Mouse (Mus musculus): ENCODE data around the gene Zfp652. TPM values are rescaled to one million over a fixed set of nuclear protein-coding genes. Genes with fewer than 3 reads are reported as not detected.

Gene Zfp652
- polyA plus RNA-seq, 1 experiment from 2014 or later, result 27.9 TPM

DNA sequence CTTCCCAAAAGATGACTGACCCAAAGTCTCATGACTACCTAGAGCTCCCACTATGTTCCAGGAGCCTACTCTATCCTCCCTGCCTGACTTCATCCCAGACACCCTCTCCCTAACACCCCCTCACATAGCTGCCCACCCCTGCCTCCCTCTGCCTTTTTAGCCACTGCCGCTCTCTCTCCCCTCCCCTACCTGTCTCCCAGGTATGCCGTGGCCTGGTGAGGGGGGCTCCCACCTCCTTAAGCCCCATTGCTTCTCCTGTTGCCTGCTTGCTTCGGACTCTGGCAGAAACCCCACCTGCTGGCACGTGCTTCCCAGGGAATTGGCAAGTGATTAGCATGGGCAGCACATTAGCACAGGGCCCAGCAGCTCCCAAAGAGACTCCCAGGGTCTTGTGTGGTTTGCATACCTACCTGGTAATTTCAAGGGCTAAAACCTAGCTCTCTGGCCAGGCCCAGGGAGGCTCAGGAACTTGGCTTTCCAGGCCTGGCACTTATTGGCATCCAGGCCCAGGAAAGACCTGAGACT lies 117.1 kb downstream of the Zfp652 start:
- Histone ChIP-seq H3K4me2 (no peak overlapping the region), H3K27ac (no peak overlapping the region), H3K36me3 (ENCODE audit: poor library complexity, severe bottlenecking) (no peaks in the 10 kb centered on the region), H3K4me1 (peaks cover 33% of the 10 kb centered on the region), H3K4me3 (no peak overlapping the region), H3K27me3 (peaks cover 96% of the 10 kb centered on the region), H3K9me3 (replicated peaks) (no peaks in the 10 kb centered on the region), H3K9ac (no peak overlapping the region)
- ATAC-seq, result no peak
- 37% methylated on average over 4 of the region's 4 CpGs for WGBS

GRCm38 (mm10) chr11:95830411-95831275 lies 118.2 kb downstream of the Zfp652 start:
- peak overlapping the region; percentile 44 for H3K4me2 ChIP-seq
- no peaks in the 10 kb centered on the region for H3K36me3 ChIP-seq (ENCODE audit: poor library complexity, severe bottlenecking)
- WGBS, result 2% methylated on average over 80 of the region's 80 CpGs
- H3K4me3 ChIP-seq, result peak overlapping the region; percentile 23
- no peak for ATAC-seq
- no peak overlapping the region for H3K27ac ChIP-seq
- H3K9me3 ChIP-seq (replicated peaks), result no peaks in the 10 kb centered on the region
- no peak overlapping the region for H3K9ac ChIP-seq
- H3K4me1 ChIP-seq, result peaks cover 26% of the 10 kb centered on the region
- peaks cover 97% of the 10 kb centered on the region for H3K27me3 ChIP-seq

- Histone ChIP-seq H3K27ac (no peak overlapping the region), H3K4me2 (peak overlapping the region; percentile 44; the same call in 1 of the 2 replicates), H3K36me3 (ENCODE audit: poor library complexity, severe bottlenecking) (no peaks in the 10 kb centered on the region), H3K9ac (no peak overlapping the region), H3K9me3 (replicated peaks) (no peaks in the 10 kb centered on the region), H3K27me3 (peaks cover 99% of the 10 kb centered on the region), H3K4me3 (peak overlapping the region; percentile 23), H3K4me1 (peaks cover 26% of the 10 kb centered on the region)
- no peak for ATAC-seq
- WGBS, result 10% methylated on average over 10 of the region's 10 CpGs
These were observed 118.8 kb downstream of the Zfp652 start for GRCm38 (mm10) chr11:95831276-95831619.

DNA sequence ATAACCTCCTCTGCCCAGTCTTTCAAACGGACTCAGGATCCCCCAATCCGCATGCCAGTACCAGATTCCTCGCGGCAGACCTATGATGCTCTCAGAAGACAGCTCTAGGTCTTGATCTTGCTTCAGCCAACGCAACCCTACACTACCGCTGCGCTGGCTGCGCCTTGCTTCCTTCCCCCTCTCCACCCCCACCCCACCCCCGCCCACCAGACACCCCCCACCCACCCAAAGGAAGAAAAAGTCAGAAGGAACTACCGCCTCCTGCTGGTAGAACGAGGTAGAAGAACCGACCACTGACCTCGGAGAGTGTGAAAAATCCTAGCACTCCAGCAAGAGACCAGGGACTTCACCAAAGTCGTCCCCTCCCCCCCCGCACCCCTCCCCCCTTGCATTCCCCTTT lies 119.2 kb downstream of the Zfp652 start:
- Histone ChIP-seq H3K4me2 (peak overlapping the region; percentile 44; the same call in 1 of the 2 replicates), H3K36me3 (ENCODE audit: poor library complexity, severe bottlenecking) (no peaks in the 10 kb centered on the region), H3K9ac (no peak overlapping the region), H3K4me3 (peak overlapping the region; percentile 23), H3K9me3 (replicated peaks) (no peaks in the 10 kb centered on the region), H3K4me1 (peaks cover 26% of the 10 kb centered on the region), H3K27me3 (peaks cover 99% of the 10 kb centered on the region), H3K27ac (no peak overlapping the region)
- 1% methylated on average over 15 of the region's 15 CpGs for WGBS
- no peak for ATAC-seq

- Histone ChIP-seq H3K36me3 (ENCODE audit: poor library complexity, severe bottlenecking) (no peaks in the 10 kb centered on the region), H3K4me1 (peaks cover 30% of the 10 kb centered on the region), H3K4me2 (no peak overlapping the region), H3K9me3 (replicated peaks) (no peaks in the 10 kb centered on the region), H3K27ac (no peak overlapping the region), H3K27me3 (peaks cover 99% of the 10 kb centered on the region), H3K4me3 (no peak overlapping the region), H3K9ac (no peak overlapping the region)
- whole genome bisulfite sequencing, result 27% methylated on average over 18 of the region's 18 CpGs
- ATAC-seq, result no peak
These were observed 119.9 kb downstream of the Zfp652 start for GRCm38 (mm10) chr11:95832129-95833005.

- Histone ChIP-seq H3K4me2 (no peak overlapping the region), H3K4me3 (no peak overlapping the region), H3K4me1 (peaks cover 30% of the 10 kb centered on the region), H3K27ac (no peak overlapping the region), H3K9me3 (replicated peaks) (no peaks in the 10 kb centered on the region), H3K27me3 (peaks cover 100% of the 10 kb centered on the region), H3K36me3 (ENCODE audit: poor library complexity, severe bottlenecking) (no peaks in the 10 kb centered on the region), H3K9ac (no peak overlapping the region)
- ATAC-seq, result no peak
- WGBS, result 20% methylated on average over 8 of the region's 8 CpGs
These were observed 120.6 kb downstream of the Zfp652 start for GRCm38 (mm10) chr11:95833006-95833570.

DNA sequence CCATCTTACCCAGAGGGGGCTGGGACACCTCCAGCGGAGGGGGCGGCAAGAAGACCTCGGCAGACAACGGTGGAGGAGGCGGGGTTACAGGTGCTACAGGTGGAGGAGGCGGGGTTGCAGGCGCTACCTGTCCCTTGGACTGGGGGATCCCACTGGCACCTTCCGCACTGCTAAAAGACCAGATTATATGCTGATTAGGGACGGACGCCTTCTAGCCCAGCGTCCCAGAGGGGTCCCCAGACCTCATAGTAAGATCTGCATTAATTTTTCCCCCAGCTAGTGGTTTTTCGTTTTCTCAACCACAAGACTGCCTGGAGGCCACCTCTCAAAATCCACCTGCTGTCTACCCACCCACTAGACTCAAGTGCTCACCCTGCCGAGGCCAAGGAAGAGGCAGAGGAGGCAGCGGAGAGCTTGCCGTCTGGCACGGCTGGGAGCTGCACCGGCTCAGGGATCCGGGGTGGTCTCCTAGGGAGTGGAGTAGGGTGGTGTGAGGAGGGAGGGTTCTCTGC lies 121.2 kb downstream of the Zfp652 start:
- peaks cover 98% of the 10 kb centered on the region for H3K27me3 ChIP-seq
- H3K4me2 ChIP-seq, result peak overlapping the region; percentile 25
- WGBS, result 5% methylated on average over 18 of the region's 18 CpGs
- ATAC-seq, result no peak
- H3K9ac ChIP-seq, result no peak overlapping the region
- no peak overlapping the region for H3K27ac ChIP-seq
- H3K4me3 ChIP-seq, result peak overlapping the region; percentile 9; the same call in 1 of the 2 replicates
- peaks cover 33% of the 10 kb centered on the region for H3K4me1 ChIP-seq
- H3K9me3 ChIP-seq (replicated peaks), result no peaks in the 10 kb centered on the region
- H3K36me3 ChIP-seq (ENCODE audit: poor library complexity, severe bottlenecking), result no peaks in the 10 kb centered on the region

GRCm38 (mm10) chr11:95834143-95834667 lies 121.7 kb downstream of the Zfp652 start:
- H3K4me1 ChIP-seq, result peaks cover 34% of the 10 kb centered on the region
- 0 out of 2 replicates have a peak, but pooled peaks have one; percentile 6 for ATAC-seq
- no peaks in the 10 kb centered on the region for H3K9me3 ChIP-seq (replicated peaks)
- no peak overlapping the region for H3K9ac ChIP-seq
- no peak overlapping the region for H3K27ac ChIP-seq
- H3K36me3 ChIP-seq (ENCODE audit: poor library complexity, severe bottlenecking), result no peaks in the 10 kb centered on the region
- peak overlapping the region; percentile 25 for H3K4me2 ChIP-seq
- peak overlapping the region; percentile 9; the same call in 1 of the 2 replicates for H3K4me3 ChIP-seq
- peaks cover 95% of the 10 kb centered on the region for H3K27me3 ChIP-seq
- WGBS, result 4% methylated on average over 22 of the region's 22 CpGs

- no peak overlapping the region for H3K9ac ChIP-seq
- ATAC-seq, result no peak
- H3K4me3 ChIP-seq, result no peak overlapping the region
- H3K9me3 ChIP-seq (replicated peaks), result no peaks in the 10 kb centered on the region
- no peak overlapping the region for H3K4me2 ChIP-seq
- H3K27me3 ChIP-seq, result peaks cover 90% of the 10 kb centered on the region
- WGBS, result 20% methylated on average over 14 of the region's 15 CpGs
- no peaks in the 10 kb centered on the region for H3K36me3 ChIP-seq (ENCODE audit: poor library complexity, severe bottlenecking)
- peaks cover 34% of the 10 kb centered on the region for H3K4me1 ChIP-seq
- no peak overlapping the region for H3K27ac ChIP-seq
These were observed 122.6 kb downstream of the Zfp652 start for GRCm38 (mm10) chr11:95834742-95835710.

- no peaks in the 10 kb centered on the region for H3K36me3 ChIP-seq (ENCODE audit: poor library complexity, severe bottlenecking)
- H3K9me3 ChIP-seq (replicated peaks), result no peaks in the 10 kb centered on the region
- no peak for ATAC-seq
- H3K4me2 ChIP-seq, result no peak overlapping the region
- peaks cover 27% of the 10 kb centered on the region for H3K4me1 ChIP-seq
- no peak overlapping the region for H3K27ac ChIP-seq
- H3K9ac ChIP-seq, result no peak overlapping the region
- no peak overlapping the region for H3K4me3 ChIP-seq
- 46% methylated on average over 6 of the region's 6 CpGs for WGBS
- H3K27me3 ChIP-seq, result peaks cover 82% of the 10 kb centered on the region
These were observed 123.4 kb downstream of the Zfp652 start for GRCm38 (mm10) chr11:95835832-95836231.
